Mouse (Mus musculus) embryo, embryonic 10 days (tissue): ENCODE measurements around the gene Olfr701.
A peak's percentile ranks its signal among the peaks of the same experiment; 100 is the strongest.

Source experiments
- DNase-seq: peaks from one replicate; pipeline ENCODE4 v3.0.0-alpha.2; 2015; ENCODE audit warnings: low spot score

Gene Olfr701

DNA sequence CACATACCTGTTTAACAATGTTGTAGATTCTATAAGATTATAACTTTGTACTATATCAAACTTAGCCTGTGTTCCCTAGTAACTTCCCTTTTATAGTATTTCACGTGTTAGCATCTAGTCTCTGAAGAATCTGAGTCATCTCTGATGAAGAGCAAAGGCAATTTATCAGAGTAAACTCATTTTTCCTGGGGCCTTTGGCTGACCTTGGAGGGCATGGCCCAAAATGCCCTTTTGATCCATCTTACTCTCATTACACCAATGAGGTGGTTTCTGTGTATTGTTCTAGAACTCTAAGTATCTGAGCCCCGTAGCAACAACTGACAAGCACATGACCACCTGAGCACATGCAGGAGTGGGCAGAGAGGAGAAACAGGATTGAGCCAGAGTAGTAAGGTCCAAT is at the start of gene Olfr701:
Gene Olfr701, plus strand, starts transcription at position 301 of the 400 bp plus-strand sequence.
- no peak for DNase-seq

DNA sequence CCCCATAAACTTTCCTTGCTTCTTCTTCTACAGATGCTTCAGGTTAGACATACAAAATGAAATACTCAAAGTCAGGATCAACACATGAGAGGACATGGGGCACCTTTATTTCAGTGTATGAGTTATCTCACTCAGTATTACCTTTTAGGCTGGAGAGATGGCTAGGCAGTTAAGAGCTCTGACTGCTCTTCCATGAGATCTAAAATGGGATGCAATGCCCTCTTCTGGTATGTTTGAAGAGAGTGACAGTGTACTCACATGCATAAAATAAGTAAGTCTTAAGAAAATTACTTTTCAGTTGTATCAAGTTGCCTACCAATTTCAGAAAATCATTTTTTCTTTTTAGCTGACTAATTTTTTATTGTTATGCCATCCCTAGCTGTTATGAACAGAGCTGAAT is 25.6 kb upstream of the Olfr701 start:
- no peak for DNase-seq

DNA sequence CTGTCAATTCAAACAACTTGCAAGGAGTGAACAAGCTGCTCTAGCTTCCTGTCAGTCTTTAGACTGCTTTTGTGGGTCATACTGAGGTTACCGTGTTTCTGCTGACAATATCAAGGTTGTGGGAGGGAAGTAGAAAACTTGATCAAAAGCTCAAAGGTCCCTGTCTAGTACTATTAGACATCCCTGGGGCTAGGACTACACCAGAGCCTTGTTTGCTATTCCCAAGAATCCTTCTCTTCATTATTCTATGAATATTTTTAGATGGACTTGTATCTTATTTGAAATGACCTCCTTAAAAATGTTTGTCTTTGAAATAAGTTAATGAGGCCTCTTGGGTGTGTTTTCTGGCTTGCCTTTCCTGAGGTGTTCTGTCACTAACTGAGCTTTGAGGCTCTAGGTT is 20.8 kb upstream of the Olfr701 start, which contains the start of gene Olfr699:
Gene Olfr699, minus strand, starts transcription at position 101 of the 400 bp plus-strand sequence.
- DNase-seq = no peak

DNA sequence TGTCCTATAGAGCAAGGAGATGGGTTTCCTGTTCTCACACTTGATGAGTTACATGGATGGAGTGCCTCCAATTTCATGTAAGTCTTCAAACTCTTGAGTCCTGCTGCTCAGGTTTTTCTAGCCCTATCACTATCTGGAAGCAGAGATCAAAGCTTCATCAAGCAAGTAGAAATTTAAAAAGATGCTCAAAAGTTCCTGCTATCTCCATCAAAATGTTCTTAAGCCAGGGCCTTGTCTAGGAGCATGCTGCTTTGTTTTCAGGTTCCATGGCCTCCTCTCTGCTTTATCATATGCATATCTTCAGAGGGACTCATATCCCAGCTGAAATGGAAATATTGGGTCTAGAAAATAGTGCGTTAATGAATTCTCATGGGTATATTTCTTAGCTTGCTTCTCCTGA is 5.2 kb upstream of the Olfr701 start, which contains the start of gene Olfr700:
Gene Olfr700, minus strand, starts transcription at position 101 of the 400 bp plus-strand sequence.
- DNase-seq = no peak

DNA sequence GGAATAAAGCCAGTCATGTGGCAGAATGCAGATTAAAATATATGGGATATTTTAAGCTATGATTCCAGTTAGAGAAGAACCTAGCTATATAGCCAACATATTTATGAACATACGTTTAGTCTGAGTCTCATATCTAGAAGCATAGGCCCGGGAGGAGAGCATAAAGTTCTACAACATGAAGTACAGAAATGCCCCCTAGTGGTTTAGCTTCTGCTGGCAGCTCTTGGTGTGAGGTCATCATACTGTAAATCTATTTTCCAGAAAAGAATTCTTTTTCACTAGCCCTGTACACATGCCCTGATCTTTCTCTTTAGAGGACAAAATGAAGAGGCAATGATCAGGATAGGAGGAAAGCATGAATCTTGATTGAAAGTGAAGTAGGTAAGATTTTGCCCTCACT is 1.8 kb downstream of the Olfr701 start:
- peak; percentile 14 for DNase-seq

DNA sequence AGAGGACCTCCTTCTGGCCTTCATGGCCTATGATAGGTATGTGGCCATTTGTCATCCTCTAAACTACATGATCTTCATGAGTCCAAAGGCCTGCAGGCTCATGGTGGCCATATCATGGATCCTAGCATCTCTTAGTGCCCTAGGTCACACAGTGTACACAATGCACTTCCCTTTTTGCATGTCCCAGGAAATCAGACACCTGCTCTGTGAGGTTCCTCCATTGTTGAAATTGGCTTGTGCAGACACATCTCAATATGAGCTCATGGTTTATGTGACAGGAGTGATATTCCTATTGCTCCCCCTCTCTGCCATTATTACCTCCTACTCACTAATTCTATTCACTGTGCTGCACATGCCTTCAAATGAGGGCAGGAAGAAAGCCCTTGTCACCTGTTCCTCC is 4.5 kb downstream of the Olfr701 start:
- no peak for DNase-seq

DNA sequence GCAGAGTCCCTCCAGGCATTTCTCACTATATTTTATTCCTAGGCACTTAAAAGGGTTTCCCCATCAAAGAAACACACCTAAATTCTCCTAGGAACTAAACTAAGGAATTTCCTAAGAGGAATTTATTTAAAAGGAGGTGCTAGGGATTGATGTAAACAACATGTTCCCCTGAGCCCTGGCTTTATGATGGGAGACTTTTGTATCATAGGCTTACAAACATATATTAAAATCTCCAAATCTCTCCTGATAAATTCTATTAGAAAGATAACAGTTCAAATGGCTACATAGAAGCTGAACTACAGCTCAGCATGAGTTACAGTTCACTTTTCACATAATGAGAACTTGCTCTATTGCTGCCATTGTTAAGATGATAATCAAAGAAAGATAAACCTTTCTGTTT is 19.9 kb downstream of the Olfr701 start, which contains the start of gene Olfr702:
Gene Olfr702, minus strand, starts transcription at position 101 of the 400 bp plus-strand sequence.
- no peak for DNase-seq

DNA sequence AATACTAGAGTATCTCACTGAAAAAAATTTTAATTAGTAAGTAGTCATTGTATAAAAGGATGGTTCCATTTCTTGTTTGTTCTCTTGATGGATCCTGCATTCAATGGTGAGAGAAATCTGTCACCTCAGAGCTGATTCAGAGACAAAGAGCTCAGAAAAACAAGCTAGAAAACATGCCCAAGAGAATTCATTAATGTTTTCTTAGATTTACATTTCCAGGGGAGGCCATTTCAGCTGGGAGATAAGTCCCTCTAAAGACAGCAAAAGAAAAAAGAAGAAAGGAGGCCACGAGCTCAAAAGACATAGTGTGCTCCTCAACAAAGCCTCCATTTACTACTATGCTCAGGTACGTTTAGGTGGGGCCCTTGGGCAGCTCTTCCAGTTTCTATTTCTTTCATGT is 29.1 kb downstream of the Olfr701 start, which contains the start of gene Olfr703:
Gene Olfr703, plus strand, starts transcription at position 301 of the 400 bp plus-strand sequence.
- DNase-seq = no peak

DNA sequence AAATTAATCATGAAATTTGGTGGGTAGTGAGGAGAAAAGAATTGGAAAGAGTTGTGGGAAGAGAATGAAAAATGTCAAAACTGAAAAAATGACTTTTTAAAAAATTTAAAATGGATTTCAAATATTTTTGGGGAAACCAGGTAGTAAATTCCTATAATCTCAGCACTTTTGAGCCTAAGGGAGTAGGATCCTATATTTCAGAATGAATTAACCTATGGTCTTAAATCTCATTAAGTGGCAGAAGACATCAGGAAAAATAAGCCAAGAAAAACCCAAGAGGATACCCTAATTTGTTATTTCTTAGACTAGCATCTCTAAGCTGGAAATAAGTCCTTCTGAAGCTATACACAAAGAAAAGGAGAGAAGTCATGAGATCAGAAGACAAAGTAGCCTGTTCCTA is 49.0 kb downstream of the Olfr701 start, which contains the start of gene Olfr704:
Gene Olfr704, plus strand, starts transcription at position 301 of the 400 bp plus-strand sequence.
- DNase-seq = no peak
